Mouse (Mus musculus): ENCODE measurements around the gene Abcb6. TPM values are rescaled to one million over a fixed set of nuclear protein-coding genes. Genes with fewer than 3 reads are reported as not detected.

Gene Abcb6
- polyA plus RNA-seq, 1 experiment = 34.9 TPM

- Histone ChIP-seq H3K79me2 (ENCODE audit: control insufficient read depth, insufficient read depth) (peaks cover 8% of the 10 kb centered on the region), H3K36me3 (ENCODE audit: control insufficient read depth, insufficient read depth) (peaks cover 6% of the 10 kb centered on the region), H3K27me3 (ENCODE audit: control insufficient read depth, insufficient read depth, insufficient read length) (no peaks in the 10 kb centered on the region), H3K4me3 (ENCODE audit: insufficient read depth, poor library complexity, severe bottlenecking) (no peak overlapping the region), H3ac (ENCODE audit: control insufficient read depth, insufficient read length, low read depth) (no peak overlapping the region), H3K79me3 (ENCODE audit: low read depth) (peaks cover 3% of the 10 kb centered on the region)
- no peak for TF ChIP-seq FOSL1 (IDR thresholded peaks at IDR 0.05; ENCODE audit: insufficient read depth, low read length, poor library complexity, severe bottlenecking)
- TF ChIP-seq MYOG (IDR thresholded peaks at IDR 0.05; ENCODE audit: control insufficient read depth, extremely low read depth, insufficient read length) = no peak
- TF ChIP-seq USF1 (IDR thresholded peaks at IDR 0.05; ENCODE audit: low read depth) = no peak
- TF ChIP-seq CTCF (IDR thresholded peaks at IDR 0.05; ENCODE audit: control insufficient read depth, insufficient read depth, insufficient read length) = no peak
- no peak for TF ChIP-seq MAX (IDR thresholded peaks at IDR 0.05)
- no peak for TF ChIP-seq MYOD1 (IDR thresholded peaks at IDR 0.05; ENCODE audit: control insufficient read depth, insufficient read length, low read depth)
- no peak for TF ChIP-seq CEBPB (IDR thresholded peaks at IDR 0.05; ENCODE audit: low read depth)
These were observed 6.9 kb upstream of the Abcb6 start for GRCm38 (mm10) chr1:75187126-75187525.

DNA sequence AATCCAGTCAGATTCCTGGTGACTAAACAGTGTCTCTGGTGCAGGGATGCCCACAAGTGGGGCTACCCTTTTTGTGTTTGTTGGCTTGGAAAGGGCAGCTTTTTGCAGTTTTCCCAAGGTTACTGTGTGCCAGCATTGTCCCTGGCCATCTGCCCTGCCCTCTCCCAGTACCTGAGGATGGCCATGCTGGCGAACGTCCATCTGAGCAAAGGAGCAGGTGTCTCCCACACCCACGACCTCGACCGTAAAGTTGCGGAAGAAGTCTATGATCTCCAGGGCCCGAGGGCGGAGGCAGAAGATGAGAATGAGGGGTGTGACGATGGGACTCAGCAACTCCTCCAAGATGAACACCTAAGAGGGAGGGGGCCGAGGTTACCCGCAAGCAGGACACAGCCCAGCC lies 5.3 kb upstream of the Abcb6 start:
- Histone ChIP-seq H3K36me3 (ENCODE audit: control insufficient read depth, insufficient read depth) (peaks cover 11% of the 10 kb centered on the region), H3K79me2 (ENCODE audit: control insufficient read depth, insufficient read depth) (peaks cover 2% of the 10 kb centered on the region), H3K4me3 (ENCODE audit: insufficient read depth, poor library complexity, severe bottlenecking) (no peak overlapping the region), H3K27me3 (ENCODE audit: control insufficient read depth, insufficient read depth, insufficient read length) (no peaks in the 10 kb centered on the region), H3ac (ENCODE audit: control insufficient read depth, insufficient read length, low read depth) (no peak overlapping the region), H3K79me3 (ENCODE audit: low read depth) (no peaks in the 10 kb centered on the region)
- TF ChIP-seq MYOG (IDR thresholded peaks at IDR 0.05; ENCODE audit: control insufficient read depth, extremely low read depth, insufficient read length) = no peak
- no peak for TF ChIP-seq MYOD1 (IDR thresholded peaks at IDR 0.05; ENCODE audit: control insufficient read depth, insufficient read length, low read depth)
- TF ChIP-seq MAX (IDR thresholded peaks at IDR 0.05) = no peak
- no peak for TF ChIP-seq FOSL1 (IDR thresholded peaks at IDR 0.05; ENCODE audit: insufficient read depth, low read length, poor library complexity, severe bottlenecking)
- no peak for TF ChIP-seq CTCF (IDR thresholded peaks at IDR 0.05; ENCODE audit: control insufficient read depth, insufficient read depth, insufficient read length)
- TF ChIP-seq CEBPB (IDR thresholded peaks at IDR 0.05; ENCODE audit: low read depth) = no peak
- no peak for TF ChIP-seq USF1 (IDR thresholded peaks at IDR 0.05; ENCODE audit: low read depth)

GRCm38 (mm10) chr1:75182160-75182559 lies 2.0 kb upstream of the Abcb6 start:
- no peak overlapping the region for H3K4me3 ChIP-seq (ENCODE audit: insufficient read depth, poor library complexity, severe bottlenecking)
- peaks cover 11% of the 10 kb centered on the region for H3K36me3 ChIP-seq (ENCODE audit: control insufficient read depth, insufficient read depth)
- TF ChIP-seq MYOG (IDR thresholded peaks at IDR 0.05; ENCODE audit: control insufficient read depth, extremely low read depth, insufficient read length) (no peak), CEBPB (IDR thresholded peaks at IDR 0.05; ENCODE audit: low read depth) (no peak), MYOD1 (IDR thresholded peaks at IDR 0.05; ENCODE audit: control insufficient read depth, insufficient read length, low read depth) (no peak), CTCF (IDR thresholded peaks at IDR 0.05; ENCODE audit: control insufficient read depth, insufficient read depth, insufficient read length) (no peak), USF1 (IDR thresholded peaks at IDR 0.05; ENCODE audit: low read depth) (no peak), FOSL1 (IDR thresholded peaks at IDR 0.05; ENCODE audit: insufficient read depth, low read length, poor library complexity, severe bottlenecking) (no peak), MAX (IDR thresholded peaks at IDR 0.05) (no peak)
- H3ac ChIP-seq (ENCODE audit: control insufficient read depth, insufficient read length, low read depth) = no peak overlapping the region
- no peaks in the 10 kb centered on the region for H3K79me3 ChIP-seq (ENCODE audit: low read depth)
- H3K79me2 ChIP-seq (ENCODE audit: control insufficient read depth, insufficient read depth) = peaks cover 15% of the 10 kb centered on the region
- H3K27me3 ChIP-seq (ENCODE audit: control insufficient read depth, insufficient read depth, insufficient read length) = no peaks in the 10 kb centered on the region

DNA sequence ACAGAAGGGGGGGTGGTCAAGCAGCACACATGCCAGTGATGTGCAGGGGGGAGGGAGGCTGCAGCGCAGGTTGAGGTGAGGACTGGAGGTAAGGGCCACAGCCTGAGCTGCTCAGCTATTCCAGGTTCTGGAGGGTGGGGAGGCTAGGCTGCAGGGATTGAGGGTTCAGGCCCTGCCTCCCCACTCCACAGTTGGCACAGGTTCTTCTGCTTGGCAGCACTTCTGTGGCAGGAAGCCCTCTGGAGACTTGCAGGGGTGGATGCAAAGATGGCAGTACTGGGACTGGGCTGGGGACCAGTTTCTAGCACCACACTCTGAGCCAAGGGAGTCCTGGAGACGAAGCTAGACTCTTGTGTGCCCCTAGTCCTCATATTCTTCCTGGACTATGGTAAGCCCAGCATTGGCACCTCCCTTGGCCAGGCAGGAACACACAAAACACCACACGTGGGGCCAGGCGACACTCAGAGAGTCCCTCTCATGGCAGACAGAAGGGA lies 1.2 kb upstream of the Abcb6 start:
- TF ChIP-seq CEBPB (IDR thresholded peaks at IDR 0.05; ENCODE audit: low read depth) (no peak), MYOD1 (IDR thresholded peaks at IDR 0.05; ENCODE audit: control insufficient read depth, insufficient read length, low read depth) (no peak), FOSL1 (IDR thresholded peaks at IDR 0.05; ENCODE audit: insufficient read depth, low read length, poor library complexity, severe bottlenecking) (no peak), CTCF (IDR thresholded peaks at IDR 0.05; ENCODE audit: control insufficient read depth, insufficient read depth, insufficient read length) (no peak)
- H3K79me2 ChIP-seq (ENCODE audit: control insufficient read depth, insufficient read depth) = peaks cover 15% of the 10 kb centered on the region
- no peaks in the 10 kb centered on the region for H3K79me3 ChIP-seq (ENCODE audit: low read depth)
- no peaks in the 10 kb centered on the region for H3K27me3 ChIP-seq (ENCODE audit: control insufficient read depth, insufficient read depth, insufficient read length)
- H3K36me3 ChIP-seq (ENCODE audit: control insufficient read depth, insufficient read depth) = peaks cover 10% of the 10 kb centered on the region
- H3K4me3 ChIP-seq (ENCODE audit: insufficient read depth, poor library complexity, severe bottlenecking) = no peak overlapping the region
- H3ac ChIP-seq (ENCODE audit: control insufficient read depth, insufficient read length, low read depth) = no peak overlapping the region

DNA sequence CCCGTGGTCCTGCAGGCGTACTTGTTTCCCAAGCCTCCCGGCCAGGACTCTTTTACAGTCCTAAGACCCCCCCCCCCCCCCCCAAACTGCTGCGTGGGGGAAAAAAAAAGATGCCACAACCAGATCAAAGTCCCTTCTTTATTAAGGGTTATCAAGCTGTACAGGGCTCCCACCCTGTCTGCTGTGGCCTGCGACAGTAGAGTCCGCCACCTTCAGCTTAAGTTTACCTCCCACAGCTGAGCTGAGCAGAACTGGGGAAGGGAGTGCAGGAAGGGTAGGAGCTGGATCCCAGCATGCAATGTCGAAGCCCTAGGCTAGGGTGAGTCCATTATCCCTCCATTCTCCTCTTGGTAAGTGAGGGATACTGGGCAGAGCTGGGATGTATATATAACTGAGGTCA lies 549 bp upstream of the Abcb6 start:
- no peak overlapping the region for H3ac ChIP-seq (ENCODE audit: control insufficient read depth, insufficient read length, low read depth)
- peaks cover 11% of the 10 kb centered on the region for H3K36me3 ChIP-seq (ENCODE audit: control insufficient read depth, insufficient read depth)
- no peak for TF ChIP-seq CTCF (IDR thresholded peaks at IDR 0.05; ENCODE audit: control insufficient read depth, insufficient read depth, insufficient read length)
- TF ChIP-seq CEBPB (IDR thresholded peaks at IDR 0.05; ENCODE audit: low read depth) = no peak
- TF ChIP-seq FOSL1 (IDR thresholded peaks at IDR 0.05; ENCODE audit: insufficient read depth, low read length, poor library complexity, severe bottlenecking) = no peak
- peaks cover 15% of the 10 kb centered on the region for H3K79me2 ChIP-seq (ENCODE audit: control insufficient read depth, insufficient read depth)
- no peaks in the 10 kb centered on the region for H3K79me3 ChIP-seq (ENCODE audit: low read depth)
- no peaks in the 10 kb centered on the region for H3K27me3 ChIP-seq (ENCODE audit: control insufficient read depth, insufficient read depth, insufficient read length)
- peak overlapping the region; percentile 41 for H3K4me3 ChIP-seq (ENCODE audit: insufficient read depth, poor library complexity, severe bottlenecking)
